Mouse (Mus musculus) heart, postnatal 25 days (tissue): Measurements from ENCODE around the gene Irgm2. TPM values are rescaled to one million over a fixed set of nuclear protein-coding genes. Genes with fewer than 3 reads are reported as not detected.
A peak's percentile ranks its signal among the peaks of the same experiment; 100 is the strongest.
"Not testable (repeated sequence)": the region's sequence is repeated elsewhere in the genome, so short reads cannot be mapped to it uniquely, and the experiment has no call there.

Experiments used
- DNase-seq: peaks from one replicate; pipeline ENCODE4 v3.0.0; 2022; ENCODE audit warnings: low spot score
- intact Hi-C: fragments of 180-260 bp; cut with DNase I; formaldehyde crosslinking; loops from one replicate; pipeline ENCODE4 v1.15.1; 2025
- total RNA-seq, 2 experiments: library from RNA; stranded (reverse); gene quantifications; 2 replicates each; pipeline ENCODE4 v1.2.3; 2021

Irgm2 gene
- 10 to 100 TPM in 1 of 2 experiments, 1 to 10 TPM in 1; 9.3 to 10.7 TPM for total RNA-seq

DNA sequence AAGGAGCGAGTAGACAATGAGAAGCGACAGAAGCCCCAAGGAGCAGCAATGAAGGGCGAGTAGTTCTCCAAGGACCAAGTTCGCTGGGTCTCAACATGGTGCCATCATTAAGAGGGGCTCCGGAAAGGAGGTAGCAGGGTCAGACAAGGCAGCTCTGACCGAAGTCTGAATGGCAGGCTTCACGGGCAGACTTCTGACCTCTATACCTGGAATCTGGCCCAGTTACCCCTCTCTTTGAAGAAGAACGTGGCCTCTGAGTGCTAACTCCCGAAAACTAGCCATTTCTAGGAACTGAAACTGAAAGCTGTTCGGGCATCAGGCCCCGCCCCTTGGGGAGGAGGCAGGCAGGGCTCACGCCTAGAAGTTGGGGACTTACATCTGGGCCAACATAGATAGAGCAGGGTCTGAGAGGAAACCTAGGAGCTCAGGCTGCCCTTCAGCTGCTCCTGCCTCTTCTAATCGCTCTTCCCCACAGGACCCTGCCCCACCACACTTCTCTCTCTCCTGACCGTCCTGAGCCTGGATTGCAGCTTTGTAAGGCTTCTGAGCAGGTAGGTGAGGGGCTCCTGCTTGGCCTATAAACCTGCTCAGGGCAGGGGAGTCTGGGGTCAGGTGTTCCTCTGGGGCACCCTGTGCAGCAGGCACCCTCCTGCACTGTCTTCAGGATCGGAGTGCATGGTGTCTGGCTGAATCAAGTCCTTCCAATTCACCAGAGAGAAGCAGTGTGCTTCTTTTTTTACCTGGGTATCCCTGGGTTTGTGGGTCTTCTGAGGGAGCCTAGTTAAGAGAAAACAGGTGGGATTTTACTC, at the start of gene Irgm2, which contains the start of gene Igtp:
Irgm2 (plus strand) TSS at position 390 of the 809 bp plus-strand sequence.
Igtp (plus strand) TSS at position 328 of the 809 bp plus-strand sequence.
- peak; percentile 78 for DNase-seq
- intact Hi-C loops: not testable (repeated sequence)

- intact Hi-C loops: no loop called here
- no peak for DNase-seq
Observed at GRCm38 (mm10) chr11:58155458-58155857, 44.0 kb upstream of the Irgm2 start.

- DNase-seq: no peak
- intact Hi-C loops: no loop called here
Observed at GRCm38 (mm10) chr11:58156871-58157270, 42.5 kb upstream of the Irgm2 start.

DNA sequence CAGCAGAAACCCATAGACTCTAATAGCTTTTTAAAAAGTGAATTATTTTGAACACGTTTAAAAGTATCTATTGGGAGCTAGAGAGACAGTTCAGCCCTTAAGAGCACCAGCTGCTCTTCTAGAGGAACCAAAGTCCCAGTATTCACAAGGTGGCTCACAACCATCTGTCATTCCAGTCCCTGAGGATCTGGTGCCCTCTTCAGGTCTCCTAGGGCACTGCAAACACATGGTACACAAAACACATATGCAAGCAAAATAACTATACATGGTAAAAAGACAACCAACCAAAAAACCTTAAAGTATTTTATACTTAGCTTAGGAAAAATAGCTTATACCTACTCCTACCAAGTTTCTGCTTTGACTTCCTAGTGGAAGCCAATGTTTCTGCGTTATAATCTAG, 34.3 kb upstream of the Irgm2 start:
- intact Hi-C loops: loop anchor here (5.0 kb wide), 1 partner anchor 158 kb away; the partner anchor contains the start of gene Larp1
- DNase-seq: no peak

DNA sequence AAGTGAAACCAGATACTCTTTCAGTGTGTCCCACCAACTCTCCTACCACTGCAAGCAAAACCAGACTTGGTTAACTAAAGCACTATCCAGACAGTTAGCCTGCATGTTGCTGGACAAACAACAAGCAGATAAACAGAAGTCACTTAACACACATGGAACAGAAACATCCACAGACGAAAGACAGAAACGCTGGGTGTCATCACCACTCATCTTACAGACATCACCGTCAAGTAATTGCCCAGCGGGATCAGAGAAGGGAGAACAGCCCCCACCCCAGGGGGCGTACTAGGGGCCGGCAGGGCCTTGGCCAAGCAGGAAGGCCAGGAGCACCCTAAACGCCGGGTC, 31.6 kb upstream of the Irgm2 start:
- intact Hi-C loops: loop anchor here (5.0 kb wide), 1 partner anchor 160 kb away; the partner anchor contains the start of gene Larp1
- DNase-seq: no peak

DNA sequence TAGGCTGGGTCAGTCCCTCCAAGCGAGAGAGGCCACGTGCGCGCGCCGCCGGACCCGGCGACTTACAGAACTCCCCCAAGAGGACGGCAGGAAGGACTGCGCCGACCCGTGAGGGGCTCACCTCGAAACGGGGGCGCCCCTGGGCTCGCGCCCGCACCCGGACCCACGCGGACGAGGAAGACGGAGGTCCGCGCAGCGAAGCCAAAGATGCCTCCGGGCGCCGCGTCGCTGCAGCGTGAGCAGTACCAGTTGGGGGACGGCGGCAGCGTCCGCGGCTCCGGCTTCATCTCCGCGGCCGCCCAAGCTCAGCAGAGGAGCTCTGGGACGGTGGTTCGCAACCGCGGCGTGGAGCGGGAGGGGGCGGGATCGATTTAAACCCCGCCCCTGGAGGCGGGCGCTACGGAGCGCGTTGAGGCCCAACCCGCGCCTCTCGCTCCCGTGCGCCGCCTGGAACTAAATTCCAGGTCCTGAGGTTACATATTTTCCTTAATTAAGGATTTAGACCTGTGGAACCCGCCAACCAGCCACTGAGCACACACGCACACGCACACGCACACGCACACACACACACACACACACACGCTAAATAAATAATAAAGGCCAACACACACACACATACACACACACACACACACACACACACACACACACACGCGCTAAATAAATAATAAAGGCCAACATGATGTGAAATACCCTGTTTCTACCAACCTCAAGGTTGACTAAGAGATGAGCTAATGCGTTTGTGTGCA, 31.1 kb upstream of the Irgm2 start, which contains the start of gene Gemin5:
Gemin5 (minus strand) TSS at position 373 of the 749 bp plus-strand sequence.
- DNase-seq: peak; percentile 51
- intact Hi-C loops: loop anchor here (5.0 kb wide), 1 partner anchor 161 kb away; the partner anchor contains the start of gene Larp1

GRCm38 (mm10) chr11:58169666-58170065, 29.8 kb upstream of the Irgm2 start:
- DNase-seq: no peak
- intact Hi-C loops: loop anchor here (5.0 kb wide), 1 partner anchor 162 kb away; the partner anchor contains the start of gene Larp1

DNA sequence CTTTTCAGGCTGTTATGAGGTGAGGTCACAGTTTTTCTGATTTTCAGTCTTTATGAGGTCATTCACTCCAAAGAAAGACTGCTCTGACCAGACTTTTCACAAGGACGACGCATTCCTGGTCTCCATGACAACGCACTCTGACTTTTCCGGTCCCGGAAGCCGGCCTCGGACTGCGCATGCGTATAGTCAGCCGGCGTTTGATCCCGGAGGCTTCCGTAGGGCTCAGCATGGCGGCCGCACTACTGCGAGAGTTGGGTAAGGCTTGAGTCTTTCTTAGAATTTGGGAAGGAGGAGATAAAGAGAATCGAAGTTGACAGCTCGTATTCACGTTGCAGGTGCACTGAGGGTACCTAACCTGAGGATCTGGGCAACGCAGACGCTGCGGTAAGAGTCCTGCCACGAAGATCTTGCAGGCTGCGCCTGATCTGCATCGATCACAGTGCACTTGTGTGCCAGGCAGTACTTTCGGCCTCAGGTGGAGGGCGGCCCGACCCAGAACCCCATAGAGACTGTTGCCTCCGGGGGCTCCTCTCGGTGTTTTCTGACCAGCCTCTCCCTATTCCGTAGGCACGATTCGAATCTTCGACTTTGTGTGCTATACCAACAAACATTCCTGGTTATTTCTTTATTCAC, 27.8 kb upstream of the Irgm2 start, which contains the start of gene Mrpl22:
Mrpl22 (plus strand) TSS at position 203 of the 633 bp plus-strand sequence.
- DNase-seq: peak; percentile 87
- intact Hi-C loops: no loop called here

DNA sequence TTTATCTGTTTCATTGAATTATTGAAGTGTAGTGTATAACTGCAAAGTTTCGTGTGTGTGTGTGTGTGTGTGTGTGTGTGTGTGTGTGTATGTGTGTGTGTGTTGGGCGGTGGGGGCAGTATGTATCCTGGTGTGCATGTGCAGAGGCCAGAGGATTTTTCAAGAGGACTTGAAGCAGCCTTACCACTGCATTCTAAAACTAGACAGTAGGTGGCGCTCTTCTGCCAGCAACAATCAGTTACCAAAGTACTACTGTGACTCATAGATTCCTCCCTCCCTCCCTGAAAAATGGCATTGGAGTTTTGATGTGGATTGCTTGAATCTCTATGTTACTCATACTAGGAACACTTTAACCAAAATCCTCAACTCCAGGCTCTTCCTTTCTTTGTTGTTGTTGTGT, 19.9 kb upstream of the Irgm2 start:
- intact Hi-C loops: loop anchor here (1.0 to 5.0 kb wide), 2 partner anchors 46 to 123 kb away; no protein-coding TSS in a partner anchor
- peak; percentile 20 for DNase-seq

GRCm38 (mm10) chr11:58179986-58180385, 19.4 kb upstream of the Irgm2 start:
- DNase-seq: not testable (repeated sequence)
- intact Hi-C loops: loop anchor here (1.0 to 5.0 kb wide), 2 partner anchors 45 to 122 kb away; no protein-coding TSS in a partner anchor

DNA sequence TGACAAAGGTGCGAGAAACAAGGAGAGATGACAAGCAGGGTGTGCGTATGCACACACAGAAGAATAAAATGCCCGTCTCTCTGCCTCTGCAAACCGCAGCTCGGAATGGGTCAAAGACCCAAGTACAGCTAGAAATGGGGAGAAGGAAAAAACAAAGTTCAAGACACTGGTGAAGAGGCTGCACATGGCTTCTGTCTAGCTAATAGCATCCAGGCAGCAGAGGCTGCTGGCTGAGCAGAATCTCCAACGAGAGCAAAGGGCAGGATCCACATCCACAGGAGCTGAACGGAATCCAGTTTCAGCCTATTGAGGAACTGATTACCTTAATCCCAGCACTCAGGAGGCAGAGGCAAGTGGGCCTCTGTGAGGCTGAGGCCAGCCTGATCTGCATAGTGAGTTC, 18.7 kb upstream of the Irgm2 start:
- DNase-seq: no peak
- intact Hi-C loops: no loop called here

DNA sequence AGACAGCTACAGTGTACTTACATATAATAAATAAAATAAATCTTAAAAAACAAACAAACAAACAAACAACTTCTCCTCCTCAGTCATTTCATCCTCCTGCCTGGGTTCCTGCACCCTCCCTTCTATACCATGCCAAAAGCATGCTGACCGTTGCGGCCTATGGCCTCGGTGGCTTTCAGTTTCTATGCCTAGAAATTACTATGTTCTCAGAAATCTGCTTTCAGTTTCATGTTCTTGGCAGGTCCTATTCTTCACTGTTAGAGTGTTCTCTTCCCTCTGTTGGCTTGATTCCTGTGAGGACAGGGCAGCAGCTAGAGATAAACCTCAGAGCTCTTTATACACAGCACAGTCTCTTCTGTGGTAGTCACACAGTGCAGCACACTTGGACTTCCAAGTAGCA, 15.8 kb upstream of the Irgm2 start:
- DNase-seq: no peak
- intact Hi-C loops: no loop called here

DNA sequence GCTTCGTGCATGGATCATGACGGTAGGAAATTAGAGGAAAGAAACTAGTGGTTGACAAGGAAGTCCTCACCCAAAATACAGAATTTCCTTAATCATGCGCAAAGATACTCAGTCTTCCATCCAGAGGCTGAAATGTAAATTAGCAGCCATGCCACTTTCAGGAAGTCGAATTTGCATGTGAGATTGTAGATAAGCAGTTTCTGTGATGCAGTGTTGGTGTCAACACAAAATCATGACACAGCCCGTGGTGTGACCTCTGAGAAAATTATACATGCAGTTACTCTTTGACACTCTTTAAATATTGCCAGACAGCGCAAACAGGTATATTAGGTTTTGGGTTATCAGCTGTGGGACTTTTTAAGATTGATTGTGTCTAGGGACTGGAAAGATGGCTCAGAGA, 9.7 kb upstream of the Irgm2 start:
- intact Hi-C loops: no loop called here
- no peak for DNase-seq

DNA sequence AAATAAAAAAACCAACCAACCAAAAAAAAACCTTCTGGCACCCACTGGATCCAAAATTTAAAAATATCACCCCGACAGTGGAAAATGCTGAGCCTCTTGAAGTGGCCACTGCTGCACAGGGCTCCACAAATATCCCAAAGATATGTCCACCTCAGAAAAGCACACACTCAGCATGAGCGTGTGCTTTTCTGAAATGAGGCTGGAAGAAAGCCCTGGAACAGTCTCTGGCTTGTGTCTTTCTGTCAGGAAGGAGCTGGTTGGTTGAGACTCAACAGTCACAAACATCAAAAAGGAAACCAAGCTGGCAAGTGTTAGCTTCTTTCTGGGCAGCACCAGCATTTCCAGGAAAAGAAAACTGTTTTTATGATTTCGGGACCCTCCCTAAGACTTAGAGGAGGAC, 6.1 kb upstream of the Irgm2 start:
- intact Hi-C loops: no loop called here
- no peak for DNase-seq

GRCm38 (mm10) chr11:58193860-58194520, 5.4 kb upstream of the Irgm2 start:
- intact Hi-C loops: no loop called here
- DNase-seq: no peak

DNA sequence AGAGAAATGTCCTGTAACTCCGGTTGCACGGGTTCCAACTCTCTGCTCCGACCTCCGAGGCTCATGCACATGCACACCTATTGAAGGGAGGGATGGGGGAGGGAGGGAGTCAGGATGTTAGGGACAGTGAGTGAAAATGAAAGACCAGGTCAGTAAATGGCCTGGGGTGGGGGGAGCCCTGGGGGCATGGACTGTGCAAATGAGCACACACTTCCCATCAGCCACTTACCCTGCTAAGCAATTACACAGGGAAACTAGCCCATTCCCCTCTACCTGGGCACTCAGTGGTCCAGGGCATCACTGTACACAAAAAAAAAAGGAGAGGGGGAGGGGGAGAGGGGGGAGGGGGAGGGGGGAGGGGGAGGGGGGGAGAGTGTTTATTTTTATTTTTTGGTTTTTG, 755 bp upstream of the Irgm2 start:
- no peak for DNase-seq
- intact Hi-C loops: no loop called here

- no peak for DNase-seq
- intact Hi-C loops: no loop called here
Observed at GRCm38 (mm10) chr11:58200226-58200625, 808 bp downstream of the Irgm2 start.

- intact Hi-C loops: no loop called here
- no peak for DNase-seq
Observed at GRCm38 (mm10) chr11:58201052-58201451, 1.6 kb downstream of the Irgm2 start.

GRCm38 (mm10) chr11:58210321-58210886, 11.0 kb downstream of the Irgm2 start:
- DNase-seq: no peak
- intact Hi-C loops: no loop called here
